ENCODE assay signal across 8 mouse cellular contexts in genomic region chr10:44457791-44458533, GRCm38 (mm10).
DNase-seq lines count a peak whose midpoint lies in the region; ATAC-seq and TF ChIP-seq lines count a peak whose summit lies in the region.

No protein-coding gene starts in this region.

- H3K36me3 ChIP-seq in hindbrain, embryonic 15.5 days, result no peaks in the 10 kb centered on the region
- H3K36me3 ChIP-seq in midbrain, postnatal 0 days (ENCODE audit: insufficient read depth, low read length), result no peaks in the 10 kb centered on the region

- peak overlapping the region; percentile 64 for H3K27ac ChIP-seq in layer of hippocampus, adult 2 months
- no peak overlapping the region for H3K27ac ChIP-seq in cortical plate, adult 2 months (ENCODE audit: insufficient read depth, low read length)
- H3K27ac ChIP-seq in hindbrain, embryonic 15.5 days (replicated peaks), result 0 out of 2 replicates have a peak overlapping the region, but pooled peaks have one; percentile 55
- no peak overlapping the region for H3K27ac ChIP-seq in midbrain, postnatal 0 days (ENCODE audit: low read depth, low read length)

- under 1% methylated on average over 25 of the region's 25 CpGs for WGBS in hindbrain, embryonic 15.5 days
- under 1% methylated on average over 25 of the region's 25 CpGs for WGBS in midbrain, postnatal 0 days

- no peak for TF ChIP-seq POLR2A in cortical plate, adult 2 months (IDR thresholded peaks at IDR 0.05; ENCODE audit: extremely low read depth, insufficient read depth, low read length)

- peak overlapping the region; percentile 99 for H3K4me2 ChIP-seq in hindbrain, embryonic 15.5 days
- H3K4me2 ChIP-seq in midbrain, postnatal 0 days (ENCODE audit: low read depth, low read length, poor library complexity, severe bottlenecking), result peak overlapping the region; percentile 93

- no peak for ATAC-seq in hindbrain, embryonic 15.5 days (ENCODE audit: low FRiP score, low read depth)
- ATAC-seq in midbrain, postnatal 0 days (ENCODE audit: low FRiP score), result no peak
- ATAC-seq in inflammation-experienced regulatory T-cells, adult 6 months, result no peak

- H3K4me3 ChIP-seq in layer of hippocampus, adult 2 months, result peak overlapping the region; percentile 56
- H3K4me3 ChIP-seq in cortical plate, adult 2 months (ENCODE audit: insufficient read depth, low read length), result peak overlapping the region; percentile 37
- H3K4me3 ChIP-seq in hindbrain, embryonic 15.5 days, result peak overlapping the region; percentile 77
- peak overlapping the region; percentile 41 for H3K4me3 ChIP-seq in midbrain, postnatal 0 days (ENCODE audit: low read depth, low read length)

- H3K4me1 ChIP-seq in cortical plate, adult 2 months (ENCODE audit: control insufficient read depth, insufficient read depth, low read length), result no peaks in the 10 kb centered on the region
- peaks cover 28% of the 10 kb centered on the region for H3K4me1 ChIP-seq in hindbrain, embryonic 15.5 days (replicated peaks)
- H3K4me1 ChIP-seq in midbrain, postnatal 0 days (ENCODE audit: insufficient read depth, low read length), result no peaks in the 10 kb centered on the region

- no peak for DNase-seq in layer of hippocampus, adult 2 months (ENCODE audit: low spot score in 2 of 2)
- no peak for DNase-seq in layer of hippocampus, postnatal 36 days
- DNase-seq in midbrain, postnatal 0 days (ENCODE audit: low spot score), result no peak
- no peak for DNase-seq in spleen, adult 12 weeks (ENCODE audit: low spot score)
- DNase-seq in cerebellum, postnatal 36 days, result no peak

- H3K9ac ChIP-seq in hindbrain, embryonic 15.5 days, result peak overlapping the region; percentile 53
- H3K9ac ChIP-seq in midbrain, postnatal 0 days (replicated peaks; ENCODE audit: low read length, poor library complexity, severe bottlenecking), result no peak overlapping the region

- peaks cover 31% of the 10 kb centered on the region for H3K27me3 ChIP-seq in hindbrain, embryonic 15.5 days
- H3K27me3 ChIP-seq in midbrain, postnatal 0 days (ENCODE audit: insufficient read depth, low read length), result peaks cover 13% of the 10 kb centered on the region; the same call in 1 of the 2 replicates

- no peaks in the 10 kb centered on the region for H3K9me3 ChIP-seq in hindbrain, embryonic 15.5 days
- no peaks in the 10 kb centered on the region for H3K9me3 ChIP-seq in midbrain, postnatal 0 days (ENCODE audit: low read length)

- TF ChIP-seq CTCF in layer of hippocampus, adult 2 months (conservative IDR thresholded peaks at IDR 0.05), result no peak
- TF ChIP-seq CTCF in cortical plate, adult 2 months (IDR thresholded peaks at IDR 0.05; ENCODE audit: extremely low read depth, insufficient read depth, low read length), result no peak
- no peak for TF ChIP-seq CTCF in midbrain, postnatal 0 days (IDR thresholded peaks at IDR 0.05)

Comparison
In these comparisons a context has a peak if more than half of its experiments do, and no peak if none do; other contexts are left out.
1. H3K27ac ChIP-seq: peak in layer of hippocampus, adult 2 months (single experiment) and hindbrain, embryonic 15.5 days (single experiment); none in cortical plate, adult 2 months (single experiment) and midbrain, postnatal 0 days (single experiment).
2. Peak in every context shown above with its lines, with median percentiles within 50 percentile points of each other: H3K4me3 ChIP-seq.